Mouse (Mus musculus) thymus, adult 2 months (tissue): ENCODE measurements around the gene Efcab9.

Experiments
- CTCF ChIP-seq: fragments of 200-500 bp; IDR thresholded peaks from 2 replicates; pipeline ENCODE4 v1.5.1; 2012; ENCODE audit warnings: mild to moderate bottlenecking, control low read depth, low read length, moderate library complexity, borderline replicate concordance; ENCODE audit not compliant: control insufficient read depth, poor library complexity, insufficient read depth; ENCODE audit errors: extremely low read depth
- POLR2A ChIP-seq: fragments of 200-500 bp; IDR thresholded peaks from 2 replicates; pipeline ENCODE4 v1.6.1; 2012; ENCODE audit warnings: mild to moderate bottlenecking, low read length, control low read depth, moderate library complexity; ENCODE audit not compliant: control insufficient read depth, poor library complexity, insufficient read depth; ENCODE audit errors: extremely low read depth

GRCm38 (mm10) chr11:32493312-32493711 is 38.6 kb downstream of the Efcab9 start:
- TF ChIP-seq POLR2A (no peak), CTCF (no peak)
